Mouse (Mus musculus): ENCODE measurements around the gene Ap4e1. TPM values are rescaled to one million over a fixed set of nuclear protein-coding genes. Genes with fewer than 3 reads are reported as not detected.
"Not testable (repeated sequence)": the region's sequence is repeated elsewhere in the genome, so short reads cannot be mapped to it uniquely, and the experiment has no call there.

The Ap4e1 gene
- polyA plus RNA-seq, 1 experiment from 2014 or later = 11.9 TPM

DNA sequence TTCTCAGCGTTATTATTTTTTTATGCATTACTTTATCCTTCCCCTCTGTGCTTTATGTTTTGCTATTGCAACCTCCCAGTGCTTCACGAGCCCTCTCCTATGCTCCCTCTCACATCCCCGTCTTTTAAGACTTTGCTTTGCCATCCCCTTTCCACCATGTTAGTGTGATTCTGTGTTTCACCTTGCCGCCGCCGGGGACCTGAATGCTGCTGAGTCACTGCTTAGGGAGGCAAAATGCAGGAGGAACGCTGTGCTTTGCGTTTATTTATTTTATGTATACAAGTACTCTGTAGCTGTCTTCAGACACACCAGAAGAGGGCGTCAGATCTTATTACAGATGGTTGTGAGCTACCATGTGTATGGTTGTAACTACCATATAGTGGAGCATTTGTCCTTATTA lies 69.1 kb downstream of the Ap4e1 start:
- Histone ChIP-seq H3K4me1 (ENCODE audit: insufficient read depth) (no peaks in the 10 kb centered on the region), H3K27me3 (ENCODE audit: insufficient read depth, low read length) (no peaks in the 10 kb centered on the region), H3K9me3 (ENCODE audit: low read depth, low read length) (no peaks in the 10 kb centered on the region), H3K4me2 (no peak overlapping the region), H3K27ac (ENCODE audit: low read depth) (no peak overlapping the region), H3K36me3 (ENCODE audit: insufficient read depth) (no peaks in the 10 kb centered on the region), H3K9ac (no peak overlapping the region), H3K4me3 (ENCODE audit: low read depth, low read length) (no peak overlapping the region)
- no peak for TF ChIP-seq CTCF (IDR thresholded peaks at IDR 0.05; ENCODE audit: low read depth)
- 65% methylated on average over 9 of the region's 9 CpGs for WGBS
- DNase-seq (no peak), ATAC-seq (ENCODE audit: insufficient read depth) (no peak)

DNA sequence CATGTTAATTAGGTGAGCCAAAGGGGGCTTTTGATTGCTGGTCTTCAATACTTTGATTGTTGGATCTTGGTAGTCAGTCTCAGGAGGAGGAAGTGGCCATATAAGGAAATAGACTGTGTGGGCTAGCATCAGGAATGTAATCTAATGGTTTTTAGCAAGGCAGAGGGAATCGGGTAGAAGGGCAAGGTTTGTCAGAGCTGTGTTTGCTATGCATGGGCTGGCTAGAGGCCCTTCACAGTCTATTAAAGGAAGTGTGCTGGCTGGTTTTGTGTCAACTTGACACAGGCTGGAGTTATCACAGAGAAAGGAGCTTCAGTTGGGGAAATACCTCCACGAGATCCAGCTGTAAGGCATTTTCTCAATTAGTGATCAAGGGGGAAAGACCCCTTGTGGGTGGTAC lies 70.5 kb downstream of the Ap4e1 start:
- H3K9me3 ChIP-seq (ENCODE audit: low read depth, low read length); H3K4me3 ChIP-seq (ENCODE audit: low read depth, low read length); H3K27ac ChIP-seq (ENCODE audit: low read depth); H3K9ac ChIP-seq; DNase-seq; H3K4me1 ChIP-seq (ENCODE audit: insufficient read depth); H3K36me3 ChIP-seq (ENCODE audit: insufficient read depth); H3K4me2 ChIP-seq; H3K27me3 ChIP-seq (ENCODE audit: insufficient read depth, low read length); ATAC-seq (ENCODE audit: insufficient read depth): not testable (repeated sequence)
- WGBS = 43% methylated on average over 2 of the region's 2 CpGs

DNA sequence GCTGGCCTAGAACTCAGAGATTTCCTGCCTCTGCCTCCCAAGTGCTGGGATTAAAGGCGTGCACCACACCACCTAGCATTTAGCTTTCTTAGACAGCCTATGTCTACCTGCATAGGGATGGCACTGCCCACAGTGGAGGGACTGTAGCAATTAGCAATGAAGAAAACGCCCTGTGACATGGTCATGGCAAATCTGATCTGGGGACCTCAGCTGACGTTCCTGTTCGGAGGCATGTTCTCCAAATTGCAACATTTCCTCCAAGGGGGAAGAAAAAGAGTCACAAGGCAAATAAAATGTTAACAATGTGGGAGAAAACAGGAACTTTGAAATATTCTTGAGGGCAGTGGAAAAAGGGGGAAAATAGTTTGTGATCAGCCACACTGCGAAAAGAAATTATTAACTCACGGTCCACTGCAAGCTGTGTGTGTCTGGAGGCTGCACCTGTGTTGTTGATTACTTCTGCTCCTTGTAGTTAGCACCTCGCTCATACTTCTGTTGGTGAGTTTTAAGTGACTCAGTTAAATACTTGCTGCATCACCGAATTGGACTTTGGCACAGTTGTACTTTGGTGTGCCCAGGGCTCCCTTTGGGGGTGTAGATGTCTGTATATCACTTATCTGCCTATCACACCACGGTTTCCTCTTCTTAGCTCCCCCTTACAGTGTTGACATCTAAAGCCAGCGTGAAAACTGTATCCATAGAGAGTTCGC lies 71.5 kb downstream of the Ap4e1 start:
- no peak for DNase-seq
- Histone ChIP-seq H3K9ac (no peak overlapping the region), H3K4me3 (ENCODE audit: low read depth, low read length) (no peak overlapping the region), H3K27ac (ENCODE audit: low read depth) (no peak overlapping the region), H3K4me2 (no peak overlapping the region), H3K4me1 (ENCODE audit: insufficient read depth) (no peaks in the 10 kb centered on the region), H3K9me3 (ENCODE audit: low read depth, low read length) (no peaks in the 10 kb centered on the region), H3K27me3 (ENCODE audit: insufficient read depth, low read length) (no peaks in the 10 kb centered on the region), H3K36me3 (ENCODE audit: insufficient read depth) (no peaks in the 10 kb centered on the region)
- 90% methylated on average over 11 of the region's 11 CpGs for WGBS
- no peak for ATAC-seq (ENCODE audit: insufficient read depth)
- TF ChIP-seq CTCF (IDR thresholded peaks at IDR 0.05; ENCODE audit: low read depth) = no peak

DNA sequence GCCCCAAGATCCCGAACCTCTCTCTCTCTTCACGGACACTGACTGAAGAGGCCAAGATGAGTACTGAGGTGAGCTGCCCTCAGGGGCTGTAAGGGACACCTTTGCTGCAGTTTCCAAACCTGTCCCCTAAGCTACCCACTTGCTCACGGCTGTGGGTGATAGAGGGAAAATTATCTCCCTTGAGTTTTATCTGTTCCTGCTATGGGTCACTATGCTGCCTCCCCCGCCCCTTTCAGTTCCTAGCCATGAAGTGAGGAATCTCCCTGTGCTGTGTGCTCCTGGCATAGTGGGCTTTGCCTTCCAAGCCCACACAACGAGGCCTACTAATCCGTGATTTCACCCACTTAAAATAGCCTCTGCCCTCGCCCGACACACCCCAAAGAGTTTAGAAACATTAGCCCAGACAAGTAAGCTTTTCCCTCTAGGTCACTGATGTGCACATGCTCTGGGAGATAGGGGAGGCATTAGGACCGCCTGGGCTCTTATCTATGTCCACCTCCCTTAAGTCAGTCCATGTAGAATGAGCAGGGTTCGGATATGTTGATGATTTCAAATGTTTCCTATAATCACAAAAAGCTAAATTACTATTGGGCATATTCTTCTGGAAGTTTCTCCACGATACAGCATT lies 72.2 kb downstream of the Ap4e1 start:
- no peak for TF ChIP-seq CTCF (IDR thresholded peaks at IDR 0.05; ENCODE audit: low read depth)
- Histone ChIP-seq H3K9ac (no peak overlapping the region), H3K4me3 (ENCODE audit: low read depth, low read length) (no peak overlapping the region), H3K9me3 (ENCODE audit: low read depth, low read length) (no peaks in the 10 kb centered on the region), H3K27ac (ENCODE audit: low read depth) (no peak overlapping the region), H3K36me3 (ENCODE audit: insufficient read depth) (no peaks in the 10 kb centered on the region), H3K4me2 (no peak overlapping the region), H3K27me3 (ENCODE audit: insufficient read depth, low read length) (no peaks in the 10 kb centered on the region), H3K4me1 (ENCODE audit: insufficient read depth) (no peaks in the 10 kb centered on the region)
- 86% methylated on average over 11 of the region's 11 CpGs for WGBS
- ATAC-seq (ENCODE audit: insufficient read depth) (no peak), DNase-seq (no peak)

DNA sequence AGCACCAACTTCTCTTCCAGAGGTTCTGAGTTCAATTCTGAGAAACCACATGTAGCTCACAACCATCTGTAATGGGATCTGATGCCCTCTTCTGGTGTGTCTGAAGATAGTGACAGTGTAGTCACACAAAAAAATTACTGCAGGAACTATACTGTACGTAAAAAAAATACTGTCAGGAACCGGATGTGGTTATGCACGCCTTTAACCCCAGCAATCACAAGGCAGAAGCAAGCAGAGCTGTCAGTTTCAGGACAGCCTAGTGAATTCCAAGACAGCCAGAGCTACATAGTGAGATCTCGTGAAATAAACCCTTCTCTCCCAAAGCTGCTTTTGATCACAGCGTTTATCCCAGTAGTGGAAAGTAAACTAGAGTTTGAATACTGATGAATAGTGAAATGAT lies 77.7 kb downstream of the Ap4e1 start:
- H3K4me3 ChIP-seq (ENCODE audit: low read depth, low read length) = no peak overlapping the region
- no peak overlapping the region for H3K4me2 ChIP-seq
- H3K9me3 ChIP-seq (ENCODE audit: low read depth, low read length) = no peaks in the 10 kb centered on the region
- TF ChIP-seq CTCF (IDR thresholded peaks at IDR 0.05; ENCODE audit: low read depth) = no peak
- no peaks in the 10 kb centered on the region for H3K4me1 ChIP-seq (ENCODE audit: insufficient read depth)
- H3K27ac ChIP-seq (ENCODE audit: low read depth) = no peak overlapping the region
- no peak overlapping the region for H3K9ac ChIP-seq
- ATAC-seq (ENCODE audit: insufficient read depth) (no peak), DNase-seq (no peak)
- H3K36me3 ChIP-seq (ENCODE audit: insufficient read depth) = peaks cover 3% of the 10 kb centered on the region; the same call in 1 of the 2 replicates
- H3K27me3 ChIP-seq (ENCODE audit: insufficient read depth, low read length) = no peaks in the 10 kb centered on the region
- 80% methylated on average over 5 of the region's 5 CpGs for WGBS

DNA sequence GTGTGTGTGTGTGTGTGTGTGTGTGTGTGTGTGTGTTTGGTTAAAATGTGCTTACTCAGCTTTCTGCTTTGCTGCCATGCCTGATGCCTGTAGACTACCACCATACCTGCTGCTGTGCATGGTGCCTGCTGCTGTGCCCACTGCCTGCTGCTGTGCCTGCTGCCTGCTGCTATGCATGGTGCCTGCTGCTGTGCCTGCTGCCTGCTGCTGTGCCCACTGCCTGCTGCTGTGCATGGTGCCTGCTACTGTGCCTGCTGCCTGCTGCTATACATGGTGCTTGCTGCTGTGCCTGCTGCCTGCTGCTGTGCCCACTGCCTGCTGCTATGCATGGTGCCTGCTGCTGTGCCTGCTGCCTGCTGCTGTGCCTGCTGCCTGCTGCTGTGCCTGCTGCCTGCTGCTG lies 81.6 kb downstream of the Ap4e1 start:
- ATAC-seq (ENCODE audit: insufficient read depth); H3K4me1 ChIP-seq (ENCODE audit: insufficient read depth): not testable (repeated sequence)

DNA sequence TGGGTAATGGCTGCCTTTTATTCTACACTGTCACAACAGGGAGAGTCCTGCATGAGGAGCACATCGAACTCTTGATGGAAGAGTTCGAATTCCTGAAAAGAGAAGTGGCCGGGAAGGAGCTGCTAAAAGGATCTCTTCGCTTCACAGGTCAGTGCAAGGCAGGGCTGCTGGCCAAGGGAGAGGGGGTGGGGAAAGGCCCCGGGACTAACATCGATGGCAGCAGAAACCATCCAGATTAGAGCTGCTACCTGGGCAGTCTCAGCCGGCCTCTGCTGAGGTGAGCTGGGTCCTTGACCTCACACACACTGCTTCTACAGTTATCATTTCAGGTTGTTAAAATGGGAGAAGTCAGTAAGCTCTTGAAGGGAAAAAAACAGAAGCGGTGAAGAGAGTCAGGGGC lies 83.5 kb downstream of the Ap4e1 start:
- no peak overlapping the region for H3K27ac ChIP-seq (ENCODE audit: low read depth)
- H3K4me1 ChIP-seq (ENCODE audit: insufficient read depth) = no peaks in the 10 kb centered on the region
- H3K9me3 ChIP-seq (ENCODE audit: low read depth, low read length) = no peaks in the 10 kb centered on the region
- DNase-seq (no peak), ATAC-seq (ENCODE audit: insufficient read depth) (no peak)
- H3K4me3 ChIP-seq (ENCODE audit: low read depth, low read length) = no peak overlapping the region
- WGBS = 56% methylated on average over 8 of the region's 8 CpGs
- H3K27me3 ChIP-seq (ENCODE audit: insufficient read depth, low read length) = no peaks in the 10 kb centered on the region
- no peak for TF ChIP-seq CTCF (IDR thresholded peaks at IDR 0.05; ENCODE audit: low read depth)
- 0 out of 2 replicates have a peak, but pooled peaks cover 11% of the 10 kb centered on the region for H3K36me3 ChIP-seq (ENCODE audit: insufficient read depth)
- no peak overlapping the region for H3K9ac ChIP-seq
- no peak overlapping the region for H3K4me2 ChIP-seq

More for the DNA sequence above, 81.6 kb downstream of the Ap4e1 start:
- not testable (repeated sequence) for H3K36me3 ChIP-seq (ENCODE audit: insufficient read depth); H3K9me3 ChIP-seq (ENCODE audit: low read depth, low read length); DNase-seq; H3K27ac ChIP-seq (ENCODE audit: low read depth); H3K27me3 ChIP-seq (ENCODE audit: insufficient read depth, low read length); H3K4me3 ChIP-seq (ENCODE audit: low read depth, low read length); H3K9ac ChIP-seq; H3K4me2 ChIP-seq
